Mouse (Mus musculus): ENCODE data around the gene Cacna2d3. TPM values are rescaled to one million over a fixed set of nuclear protein-coding genes. Genes with fewer than 3 reads are reported as not detected.

Cacna2d3 gene
- total RNA-seq, 1 experiment from 2014 or later, result not detected

DNA sequence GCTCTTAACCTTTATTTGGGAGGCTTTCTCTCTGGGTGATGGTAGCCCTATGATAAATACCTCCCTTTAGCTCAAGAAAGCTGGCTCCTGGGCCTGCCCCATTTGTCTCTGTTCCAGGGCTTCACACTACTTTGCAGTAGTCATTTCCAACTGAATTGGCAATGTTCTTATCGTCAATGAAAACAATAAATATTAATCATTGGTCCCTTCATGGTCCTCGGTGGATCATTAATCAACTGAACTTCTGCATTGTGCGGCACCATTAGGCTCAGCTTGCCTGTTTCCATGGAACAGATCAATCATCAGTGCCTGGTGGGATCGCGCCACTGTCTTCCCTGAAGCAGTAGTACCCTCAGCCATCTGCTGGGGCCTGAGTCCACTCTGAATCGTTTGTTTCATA is 850.7 kb downstream of the Cacna2d3 start:
- no peak for ATAC-seq (replicated peaks; ENCODE audit: low read depth, poor library complexity, severe bottlenecking)

DNA sequence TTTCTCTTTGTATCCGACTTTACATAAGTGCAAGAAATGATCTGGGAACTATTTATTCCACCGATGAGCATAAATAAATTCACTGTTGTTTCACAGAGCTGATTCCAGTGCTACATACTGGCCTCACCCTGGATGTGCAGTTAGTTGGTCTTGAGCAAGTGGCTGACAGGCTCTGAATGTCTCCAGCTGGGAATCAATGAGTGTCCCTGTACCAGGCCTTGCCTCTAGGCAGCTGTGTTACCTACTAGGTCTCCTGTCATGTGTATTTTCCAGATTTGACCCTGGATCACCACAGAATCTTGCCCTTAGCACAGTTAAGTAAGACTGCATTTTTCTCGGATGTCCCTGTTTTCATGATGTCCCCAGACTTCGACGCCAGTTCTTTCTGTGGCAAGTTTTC is 851.3 kb downstream of the Cacna2d3 start:
- ATAC-seq (replicated peaks; ENCODE audit: low read depth, poor library complexity, severe bottlenecking), result no peak

DNA sequence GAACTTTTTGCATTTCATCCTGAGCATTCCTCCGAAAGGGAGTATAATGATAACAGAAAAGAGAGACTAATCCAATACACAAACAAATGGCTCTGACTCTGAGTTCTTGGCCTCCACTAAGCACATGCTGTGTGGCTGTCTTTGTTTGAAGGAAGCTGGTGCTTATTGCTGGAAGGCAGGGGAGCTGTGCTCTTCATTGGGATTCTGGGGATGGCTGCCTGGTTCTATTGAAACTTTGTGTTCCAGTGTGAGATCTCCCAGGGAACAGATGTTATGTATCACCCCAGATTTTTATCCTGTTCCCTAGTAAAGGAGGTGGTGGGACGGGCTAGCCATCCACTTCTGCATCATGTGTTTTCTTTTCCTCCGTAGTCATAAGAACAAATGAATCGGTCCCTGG is 856.7 kb downstream of the Cacna2d3 start:
- no peak for ATAC-seq (replicated peaks; ENCODE audit: low read depth, poor library complexity, severe bottlenecking)

DNA sequence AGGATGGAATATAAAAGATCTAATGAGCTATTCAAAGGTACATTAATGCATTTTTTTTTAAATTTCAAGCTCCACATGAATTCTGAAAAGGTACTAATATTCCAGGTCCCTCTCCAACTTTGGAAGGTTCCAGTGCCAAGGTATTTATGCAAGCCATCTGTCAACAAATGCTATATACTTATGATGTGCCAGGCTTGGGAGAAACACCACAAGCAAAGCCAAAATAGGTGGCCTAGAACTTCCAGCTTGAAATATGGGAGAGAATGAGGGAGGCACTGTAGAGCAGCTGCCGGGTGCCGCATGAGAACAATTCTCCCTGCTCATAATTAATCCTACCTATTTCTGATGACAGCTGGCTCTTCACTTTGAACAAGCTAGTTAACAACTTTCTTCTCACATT is 860.5 kb downstream of the Cacna2d3 start:
- ATAC-seq (replicated peaks; ENCODE audit: low read depth, poor library complexity, severe bottlenecking), result no peak

Other genes with a start within 250 kb of the Cacna2d3 start
- gene Selenok, start 246.4 kb upstream of the Cacna2d3 start, total RNA-seq (2017), result 155 and 175 TPM in 2 replicates

Data from common myeloid progenitor, adult 5-6 weeks (primary cell).